Mouse (Mus musculus) MEL (cell line): ENCODE results near the gene Gm20388.

Source experiments
- CHD2 ChIP-seq: IDR thresholded peaks from 2 replicates; pipeline ENCODE4 v1.6.1; 2011; ENCODE audit warnings: low read length, improper control_type of control experiment
- E2F4 ChIP-seq: IDR thresholded peaks from 2 replicates; pipeline ENCODE4 v1.6.1; 2011; ENCODE audit warnings: low read depth, low read length, improper control_type of control experiment, borderline replicate concordance
- ELF1 ChIP-seq: IDR thresholded peaks from 2 replicates; pipeline ENCODE4 v1.6.1; 2014; ENCODE audit warnings: low read depth, mild to moderate bottlenecking, inconsistent platforms, low read length, improper control_type of control experiment, moderate library complexity
- KAT2A ChIP-seq: conservative IDR thresholded peaks from 2 replicates; pipeline ENCODE4 v1.6.1; 2012; ENCODE audit warnings: low read depth, low read length, improper control_type of control experiment, inconsistent platforms
- MYC ChIP-seq: IDR thresholded peaks from 2 replicates; pipeline ENCODE4 v1.6.1; 2011; ENCODE audit warnings: low read depth, mild to moderate bottlenecking, low read length, improper control_type of control experiment, moderate library complexity
- POLR2A ChIP-seq, 2 experiments: IDR thresholded peaks; 2 replicates each; pipeline ENCODE4 v1.6.1; 2011 to 2012; ENCODE audit warnings: low read length in 2 of 2, mild to moderate bottlenecking in 2 of 2, control low read depth in 1 of 2, improper control_type of control experiment in 1 of 2, low read depth in 1 of 2, moderate library complexity in 1 of 2; ENCODE audit not compliant: control insufficient read depth in 1 of 2, insufficient read depth in 1 of 2, poor library complexity in 1 of 2
- SMC3 ChIP-seq: IDR thresholded peaks from 2 replicates; pipeline ENCODE4 v1.6.1; 2011; ENCODE audit warnings: low read depth, low read length, improper control_type of control experiment
- TAL1 ChIP-seq: IDR thresholded peaks from 2 replicates; pipeline ENCODE4 v1.6.1; 2012; ENCODE audit warnings: mild to moderate bottlenecking, inconsistent platforms, low read length, moderate library complexity, mixed read lengths
- TCF12 ChIP-seq: IDR thresholded peaks from 2 replicates; pipeline ENCODE4 v1.6.1; 2014; ENCODE audit warnings: low read depth, mild to moderate bottlenecking, inconsistent platforms, low read length, improper control_type of control experiment, moderate library complexity
- USF2 ChIP-seq, 2 experiments: IDR thresholded peaks; 2 replicates each; pipeline ENCODE4 v1.6.1; 2011 to 2012; ENCODE audit warnings: improper control_type of control experiment in 2 of 2, low read length in 2 of 2, borderline replicate concordance in 1 of 2, inconsistent platforms in 1 of 2, low read depth in 1 of 2, mild to moderate bottlenecking in 1 of 2; ENCODE audit not compliant: insufficient read depth in 1 of 2
- ZC3H11A ChIP-seq: IDR thresholded peaks from 2 replicates; pipeline ENCODE4 v1.6.1; 2012; ENCODE audit warnings: low read depth, mild to moderate bottlenecking, inconsistent platforms, low read length, improper control_type of control experiment
- ZNF384 ChIP-seq: IDR thresholded peaks from 2 replicates; pipeline ENCODE4 v1.6.1; 2012; ENCODE audit warnings: low read depth, mild to moderate bottlenecking, inconsistent platforms, low read length, improper control_type of control experiment

DNA sequence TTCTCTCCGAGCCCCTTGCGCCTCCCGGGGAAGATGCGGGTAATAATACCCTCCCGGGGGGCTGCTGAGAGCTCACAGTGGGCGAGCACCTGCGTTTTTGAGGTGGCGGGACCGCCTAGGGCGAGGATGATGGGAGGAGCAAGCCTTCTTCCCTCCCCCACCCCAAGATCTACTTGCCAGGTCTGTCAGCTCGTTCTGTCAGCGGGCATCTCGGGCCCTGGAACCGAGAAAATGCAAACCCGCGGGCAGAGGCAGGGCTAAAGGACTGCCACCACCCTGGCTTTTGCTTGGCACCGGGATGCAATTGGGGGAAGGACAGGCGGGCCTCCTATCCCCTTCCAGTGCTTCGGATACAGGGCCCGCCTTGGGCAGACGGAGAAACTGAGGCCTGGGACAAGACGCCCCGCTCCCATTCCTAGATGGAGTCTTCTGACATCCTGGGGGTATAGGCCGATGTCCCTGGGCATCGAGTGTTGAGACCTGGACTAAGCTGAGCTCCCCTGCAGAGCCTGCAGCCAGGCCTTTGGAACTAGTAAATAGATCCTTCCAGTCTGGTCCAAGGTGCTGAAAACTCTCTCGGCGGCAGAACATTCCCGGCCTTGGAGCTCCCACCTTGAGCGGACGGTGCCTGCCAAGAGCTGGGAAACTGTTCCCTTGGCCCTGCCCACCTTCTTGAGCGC, 1742.8 kb downstream of the Gm20388 start:
- TF ChIP-seq KAT2A, result no peak
- TF ChIP-seq ZC3H11A, result no peak
- TF ChIP-seq TAL1, result no peak
- no peak for TF ChIP-seq TCF12
- TF ChIP-seq USF2 (IDR thresholded peaks at IDR 0.05; ENCODE audit: borderline replicate concordance in 1 of 2, insufficient read depth in 1 of 2, low read depth in 1 of 2, low read length in 2 of 2), result no peak
- TF ChIP-seq SMC3, result no peak
- TF ChIP-seq ELF1, result no peak
- TF ChIP-seq MYC, result no peak
- no peak for TF ChIP-seq ZNF384
- TF ChIP-seq POLR2A (IDR thresholded peaks at IDR 0.05; ENCODE audit: control insufficient read depth in 1 of 2, insufficient read depth in 1 of 2, low read depth in 1 of 2, low read length in 2 of 2, poor library complexity in 1 of 2), result no peak
- TF ChIP-seq E2F4, result no peak
- TF ChIP-seq CHD2, result no peak
